Mouse (Mus musculus): ENCODE data around the gene Pagr1b. TPM values are rescaled to one million over a fixed set of nuclear protein-coding genes. Genes with fewer than 3 reads are reported as not detected.

Pagr1b gene
- polyA plus RNA-seq, 1 experiment, result 0.90 TPM

GRCm38 (mm10) chr7:127023272-127023691 lies 7.0 kb upstream of the Pagr1b start:
- peaks cover 35% of the 10 kb centered on the region for H3K4me1 ChIP-seq (ENCODE audit: control insufficient read depth, insufficient read depth, low read length)
- no peaks in the 10 kb centered on the region for H3K36me3 ChIP-seq (ENCODE audit: control insufficient read depth, insufficient read depth, low read length)
- no peak overlapping the region for H3K27ac ChIP-seq (ENCODE audit: control insufficient read depth, insufficient read depth, low read depth, low read length)
- H3K27me3 ChIP-seq (ENCODE audit: control insufficient read depth, insufficient read depth, low read length), result no peaks in the 10 kb centered on the region
- no peak for TF ChIP-seq POLR2A (IDR thresholded peaks at IDR 0.05; ENCODE audit: control insufficient read depth, low read depth, low read length)
- TF ChIP-seq CTCF (IDR thresholded peaks at IDR 0.05; ENCODE audit: control insufficient read depth, insufficient read depth, insufficient replicate concordance, low read depth, low read length), result no peak
- H3K4me3 ChIP-seq (ENCODE audit: control insufficient read depth, low read depth, low read length), result no peak overlapping the region

- no peaks in the 10 kb centered on the region for H3K36me3 ChIP-seq (ENCODE audit: control insufficient read depth, insufficient read depth, low read length)
- no peak overlapping the region; the same call in 1 of the 2 replicates for H3K4me3 ChIP-seq (ENCODE audit: control insufficient read depth, low read depth, low read length)
- 0 out of 2 replicates have a peak overlapping the region, but pooled peaks have one; percentile 10 for H3K27ac ChIP-seq (ENCODE audit: control insufficient read depth, insufficient read depth, low read depth, low read length)
- H3K4me1 ChIP-seq (ENCODE audit: control insufficient read depth, insufficient read depth, low read length), result peaks cover 29% of the 10 kb centered on the region
- no peak for TF ChIP-seq CTCF (IDR thresholded peaks at IDR 0.05; ENCODE audit: control insufficient read depth, insufficient read depth, insufficient replicate concordance, low read depth, low read length)
- TF ChIP-seq POLR2A (IDR thresholded peaks at IDR 0.05; ENCODE audit: control insufficient read depth, low read depth, low read length), result no peak
- H3K27me3 ChIP-seq (ENCODE audit: control insufficient read depth, insufficient read depth, low read length), result no peaks in the 10 kb centered on the region
Observed at GRCm38 (mm10) chr7:127022528-127023271, 6.4 kb upstream of the Pagr1b start.

GRCm38 (mm10) chr7:127021563-127022527 lies 5.6 kb upstream of the Pagr1b start:
- Histone ChIP-seq H3K4me3 (ENCODE audit: control insufficient read depth, low read depth, low read length) (peak overlapping the region; percentile 70), H3K36me3 (ENCODE audit: control insufficient read depth, insufficient read depth, low read length) (no peaks in the 10 kb centered on the region), H3K27me3 (ENCODE audit: control insufficient read depth, insufficient read depth, low read length) (no peaks in the 10 kb centered on the region), H3K27ac (ENCODE audit: control insufficient read depth, insufficient read depth, low read depth, low read length) (peak overlapping the region; percentile 46), H3K4me1 (ENCODE audit: control insufficient read depth, insufficient read depth, low read length) (peaks cover 26% of the 10 kb centered on the region)
- TF ChIP-seq CTCF (IDR thresholded peaks at IDR 0.05; ENCODE audit: control insufficient read depth, insufficient read depth, insufficient replicate concordance, low read depth, low read length) (no peak), POLR2A (IDR thresholded peaks at IDR 0.05; ENCODE audit: control insufficient read depth, low read depth, low read length) (no peak; the same call in 1 of the 2 replicates)

GRCm38 (mm10) chr7:127020901-127021562 lies 4.7 kb upstream of the Pagr1b start, which contains the start of the genes Gm42742 and Prrt2:
TSS of gene Gm42742 (minus strand) at chr7:127021097.
TSS of gene Prrt2 (minus strand) at chr7:127021211.
- TF ChIP-seq POLR2A (IDR thresholded peaks at IDR 0.05; ENCODE audit: control insufficient read depth, low read depth, low read length), result 0 out of 2 replicates have a peak, but pooled peaks have one; percentile 11
- no peak for TF ChIP-seq CTCF (IDR thresholded peaks at IDR 0.05; ENCODE audit: control insufficient read depth, insufficient read depth, insufficient replicate concordance, low read depth, low read length)
- Histone ChIP-seq H3K4me1 (ENCODE audit: control insufficient read depth, insufficient read depth, low read length) (peaks cover 32% of the 10 kb centered on the region), H3K4me3 (ENCODE audit: control insufficient read depth, low read depth, low read length) (peak within 1 kb of the TSS; percentile 75), H3K36me3 (ENCODE audit: control insufficient read depth, insufficient read depth, low read length) (no peaks in the 10 kb centered on the region), H3K27ac (ENCODE audit: control insufficient read depth, insufficient read depth, low read depth, low read length) (peak within 1 kb of the TSS; percentile 46), H3K27me3 (ENCODE audit: control insufficient read depth, insufficient read depth, low read length) (no peaks in the 10 kb centered on the region)

GRCm38 (mm10) chr7:127020491-127020890 lies 4.2 kb upstream of the Pagr1b start:
- Histone ChIP-seq H3K4me1 (ENCODE audit: control insufficient read depth, insufficient read depth, low read length) (peaks cover 34% of the 10 kb centered on the region), H3K27ac (ENCODE audit: control insufficient read depth, insufficient read depth, low read depth, low read length) (0 out of 2 replicates have a peak overlapping the region, but pooled peaks have one; percentile 42), H3K27me3 (ENCODE audit: control insufficient read depth, insufficient read depth, low read length) (no peaks in the 10 kb centered on the region), H3K4me3 (ENCODE audit: control insufficient read depth, low read depth, low read length) (peak overlapping the region; percentile 75), H3K36me3 (ENCODE audit: control insufficient read depth, insufficient read depth, low read length) (no peaks in the 10 kb centered on the region)
- TF ChIP-seq CTCF (IDR thresholded peaks at IDR 0.05; ENCODE audit: control insufficient read depth, insufficient read depth, insufficient replicate concordance, low read depth, low read length), result no peak
- TF ChIP-seq POLR2A (IDR thresholded peaks at IDR 0.05; ENCODE audit: control insufficient read depth, low read depth, low read length), result no peak

- Histone ChIP-seq H3K27ac (ENCODE audit: control insufficient read depth, insufficient read depth, low read depth, low read length) (no peak overlapping the region), H3K27me3 (ENCODE audit: control insufficient read depth, insufficient read depth, low read length) (no peaks in the 10 kb centered on the region), H3K36me3 (ENCODE audit: control insufficient read depth, insufficient read depth, low read length) (0 out of 2 replicates have a peak, but pooled peaks cover under 1% of the 10 kb centered on the region), H3K4me1 (ENCODE audit: control insufficient read depth, insufficient read depth, low read length) (peaks cover 29% of the 10 kb centered on the region), H3K4me3 (ENCODE audit: control insufficient read depth, low read depth, low read length) (no peak overlapping the region)
- TF ChIP-seq POLR2A (IDR thresholded peaks at IDR 0.05; ENCODE audit: control insufficient read depth, low read depth, low read length), result no peak
- TF ChIP-seq CTCF (IDR thresholded peaks at IDR 0.05; ENCODE audit: control insufficient read depth, insufficient read depth, insufficient replicate concordance, low read depth, low read length), result no peak
Observed at GRCm38 (mm10) chr7:127020031-127020430, 3.7 kb upstream of the Pagr1b start.
